Mouse (Mus musculus): ENCODE measurements around the gene Serpine1. TPM values are rescaled to one million over a fixed set of nuclear protein-coding genes. Genes with fewer than 3 reads are reported as not detected.

Serpine1 gene
- polyA plus RNA-seq, 1 experiment from 2014 or later, result 0.15 TPM

GRCm38 (mm10) chr5:137051125-137051524, 20.9 kb downstream of the Serpine1 start:
- Histone ChIP-seq H3K36me3 (ENCODE audit: control insufficient read depth, insufficient read depth) (no peaks in the 10 kb centered on the region), H3K27me3 (replicated peaks; ENCODE audit: control insufficient read depth, insufficient read depth, low read length) (no peaks in the 10 kb centered on the region), H3K9me3 (ENCODE audit: control insufficient read depth, low read length) (no peaks in the 10 kb centered on the region), H3K4me1 (replicated peaks; ENCODE audit: control insufficient read depth, insufficient read depth, low read length) (peaks cover 5% of the 10 kb centered on the region), H3K27ac (ENCODE audit: low read length) (no peak overlapping the region), H3K4me3 (replicated peaks; ENCODE audit: low read length) (no peak overlapping the region), H3K4me2 (ENCODE audit: low read length) (no peak overlapping the region), H3K9ac (replicated peaks; ENCODE audit: low read depth, low read length) (no peak overlapping the region)
- ATAC-seq, result no peak
- 64% methylated on average over 6 of the region's 6 CpGs for WGBS

GRCm38 (mm10) chr5:137046991-137047390, 25.1 kb downstream of the Serpine1 start:
- Histone ChIP-seq H3K9ac (replicated peaks; ENCODE audit: low read depth, low read length) (no peak overlapping the region), H3K36me3 (ENCODE audit: control insufficient read depth, insufficient read depth) (peaks cover 4% of the 10 kb centered on the region), H3K4me3 (replicated peaks; ENCODE audit: low read length) (no peak overlapping the region), H3K27me3 (replicated peaks; ENCODE audit: control insufficient read depth, insufficient read depth, low read length) (no peaks in the 10 kb centered on the region), H3K4me2 (ENCODE audit: low read length) (no peak overlapping the region), H3K4me1 (replicated peaks; ENCODE audit: control insufficient read depth, insufficient read depth, low read length) (peaks cover 13% of the 10 kb centered on the region), H3K9me3 (ENCODE audit: control insufficient read depth, low read length) (no peaks in the 10 kb centered on the region), H3K27ac (ENCODE audit: low read length) (no peak overlapping the region)
- ATAC-seq, result no peak

- peak; percentile 34 for ATAC-seq
- Histone ChIP-seq H3K36me3 (ENCODE audit: control insufficient read depth, insufficient read depth) (peaks cover 11% of the 10 kb centered on the region), H3K27ac (ENCODE audit: low read length) (peak overlapping the region; percentile 80)
These were observed 25.7 kb downstream of the Serpine1 start for GRCm38 (mm10) chr5:137046324-137046718.

DNA sequence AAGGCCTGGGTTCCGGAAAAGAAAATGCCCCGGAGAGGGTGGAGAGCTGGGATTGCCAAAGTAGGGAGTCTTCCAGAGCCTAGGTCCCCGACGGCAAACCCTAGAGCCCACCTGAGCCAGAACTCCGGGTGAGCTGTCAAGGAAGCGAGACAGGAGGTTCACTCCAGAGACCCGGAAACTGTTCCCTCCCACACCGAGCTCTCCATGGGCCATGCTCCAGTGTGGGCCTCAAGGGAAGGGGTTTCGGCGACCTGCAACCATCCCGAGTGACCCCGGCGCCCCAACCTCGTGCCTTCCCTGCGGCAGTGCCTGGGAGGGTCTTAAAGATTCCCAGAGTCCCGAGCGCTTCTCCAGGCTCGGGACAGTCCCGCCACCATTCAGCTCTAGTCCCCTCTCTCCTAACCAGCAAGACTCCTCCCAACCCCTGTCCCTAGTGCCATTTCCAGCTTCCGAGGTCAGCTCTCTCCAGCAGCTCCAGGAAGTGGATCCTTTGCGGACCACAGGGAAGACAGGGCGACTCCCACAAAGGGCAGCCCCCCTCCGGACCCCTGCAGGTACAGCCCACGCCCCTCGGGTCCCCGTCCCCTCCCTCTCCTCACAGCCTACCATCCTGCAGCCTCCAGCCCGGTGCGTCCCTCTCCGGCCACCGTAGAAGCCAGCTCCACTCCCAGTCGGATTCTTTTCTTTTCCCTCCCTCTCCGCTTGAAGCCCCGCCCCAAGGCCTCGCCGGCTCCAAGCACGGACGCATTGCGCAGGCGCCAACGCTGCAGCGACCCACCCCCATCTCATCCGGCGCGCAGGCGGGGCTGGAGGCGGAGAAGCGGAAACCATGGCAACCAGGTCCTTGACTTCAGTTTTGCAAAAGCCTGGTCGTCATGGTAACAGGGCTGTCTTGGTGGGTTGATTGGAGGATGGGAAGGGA, 26.4 kb downstream of the Serpine1 start, which contains the start of gene Ap1s1:
Ap1s1 (minus strand) TSS at position 734 of the 922 bp plus-strand sequence.
- ATAC-seq, result peak; percentile 93
- Histone ChIP-seq H3K27me3 (replicated peaks; ENCODE audit: control insufficient read depth, insufficient read depth, low read length) (no peaks in the 10 kb centered on the region), H3K27ac (ENCODE audit: low read length) (peak within 1 kb of the TSS; percentile 80), H3K36me3 (ENCODE audit: control insufficient read depth, insufficient read depth) (peaks cover 12% of the 10 kb centered on the region), H3K9me3 (ENCODE audit: control insufficient read depth, low read length) (no peaks in the 10 kb centered on the region), H3K4me1 (replicated peaks; ENCODE audit: control insufficient read depth, insufficient read depth, low read length) (peaks cover 13% of the 10 kb centered on the region), H3K4me3 (replicated peaks; ENCODE audit: low read length) (peak within 1 kb of the TSS; percentile 77), H3K9ac (replicated peaks; ENCODE audit: low read depth, low read length) (peak within 1 kb of the TSS; percentile 88), H3K4me2 (ENCODE audit: low read length) (peak within 1 kb of the TSS; percentile 81)
- WGBS, result under 1% methylated on average over 47 of the region's 48 CpGs

More at GRCm38 (mm10) chr5:137046324-137046718, 25.7 kb downstream of the Serpine1 start:
- Histone ChIP-seq H3K4me1 (replicated peaks; ENCODE audit: control insufficient read depth, insufficient read depth, low read length) (peaks cover 13% of the 10 kb centered on the region), H3K4me3 (replicated peaks; ENCODE audit: low read length) (peak overlapping the region; percentile 77), H3K27me3 (replicated peaks; ENCODE audit: control insufficient read depth, insufficient read depth, low read length) (no peaks in the 10 kb centered on the region), H3K9me3 (ENCODE audit: control insufficient read depth, low read length) (no peaks in the 10 kb centered on the region), H3K4me2 (ENCODE audit: low read length) (peak overlapping the region; percentile 81), H3K9ac (replicated peaks; ENCODE audit: low read depth, low read length) (peak overlapping the region; percentile 25; the same call in 1 of the 2 replicates)
- 23% methylated on average over 5 of the region's 5 CpGs for WGBS

DNA sequence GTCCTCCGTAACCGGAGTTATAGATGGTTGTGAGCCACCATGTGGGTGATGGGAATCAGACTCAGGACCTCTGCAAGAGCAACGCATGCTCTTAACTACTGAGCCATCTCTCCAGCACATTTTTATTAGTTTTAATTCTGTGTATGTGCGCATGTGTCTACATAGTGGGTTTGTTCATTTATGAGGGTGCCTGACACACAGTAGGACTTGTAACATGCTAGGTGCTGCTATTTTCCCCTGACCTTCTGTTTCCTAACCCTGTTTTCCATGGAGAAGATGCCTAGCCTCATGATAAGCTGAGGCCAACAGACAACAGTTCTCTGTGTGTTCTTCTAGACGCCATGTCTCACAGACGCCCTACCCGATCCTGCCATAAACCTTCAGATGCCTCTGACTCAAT, 28.1 kb downstream of the Serpine1 start:
- H3K27ac ChIP-seq (ENCODE audit: low read length), result no peak overlapping the region
- no peak overlapping the region for H3K9ac ChIP-seq (replicated peaks; ENCODE audit: low read depth, low read length)
- no peaks in the 10 kb centered on the region for H3K9me3 ChIP-seq (ENCODE audit: control insufficient read depth, low read length)
- H3K27me3 ChIP-seq (replicated peaks; ENCODE audit: control insufficient read depth, insufficient read depth, low read length), result no peaks in the 10 kb centered on the region
- H3K4me1 ChIP-seq (replicated peaks; ENCODE audit: control insufficient read depth, insufficient read depth, low read length), result peaks cover 13% of the 10 kb centered on the region
- no peak for ATAC-seq
- no peak overlapping the region for H3K4me2 ChIP-seq (ENCODE audit: low read length)
- WGBS, result 95% methylated on average over 7 of the region's 7 CpGs
- no peak overlapping the region for H3K4me3 ChIP-seq (replicated peaks; ENCODE audit: low read length)
- peaks cover 12% of the 10 kb centered on the region for H3K36me3 ChIP-seq (ENCODE audit: control insufficient read depth, insufficient read depth)

DNA sequence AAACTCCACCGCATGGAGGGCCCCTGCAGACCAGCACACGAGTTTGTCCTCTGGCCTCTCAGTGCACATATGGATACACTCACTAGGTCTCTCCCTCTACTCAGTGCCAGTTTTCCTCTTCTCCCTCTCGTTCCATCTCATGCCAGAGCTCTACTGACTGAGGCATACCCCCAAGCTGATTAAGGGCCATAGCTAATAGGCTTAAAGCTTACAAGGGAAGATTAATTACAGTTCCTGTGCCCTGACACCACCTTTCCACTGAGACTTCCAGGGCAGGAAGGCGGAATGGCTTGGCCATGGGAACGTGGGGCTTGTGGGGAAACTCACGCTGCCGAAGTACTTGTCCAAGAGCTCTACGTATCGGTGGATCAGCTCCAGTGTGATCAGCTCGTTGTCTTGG, 30.6 kb downstream of the Serpine1 start:
- H3K9me3 ChIP-seq (ENCODE audit: control insufficient read depth, low read length), result no peaks in the 10 kb centered on the region
- peaks cover 25% of the 10 kb centered on the region for H3K36me3 ChIP-seq (ENCODE audit: control insufficient read depth, insufficient read depth)
- no peak for ATAC-seq
- H3K4me2 ChIP-seq (ENCODE audit: low read length), result no peak overlapping the region
- no peaks in the 10 kb centered on the region for H3K27me3 ChIP-seq (replicated peaks; ENCODE audit: control insufficient read depth, insufficient read depth, low read length)
- no peak overlapping the region for H3K27ac ChIP-seq (ENCODE audit: low read length)
- WGBS, result 86% methylated on average over 10 of the region's 10 CpGs
- peaks cover 11% of the 10 kb centered on the region for H3K4me1 ChIP-seq (replicated peaks; ENCODE audit: control insufficient read depth, insufficient read depth, low read length)
- no peak overlapping the region for H3K9ac ChIP-seq (replicated peaks; ENCODE audit: low read depth, low read length)
- H3K4me3 ChIP-seq (replicated peaks; ENCODE audit: low read length), result no peak overlapping the region

GRCm38 (mm10) chr5:137039453-137039852, 32.6 kb downstream of the Serpine1 start:
- 90% methylated on average over 10 of the region's 10 CpGs for WGBS
- peaks cover 25% of the 10 kb centered on the region for H3K36me3 ChIP-seq (ENCODE audit: control insufficient read depth, insufficient read depth)
- no peak overlapping the region for H3K4me2 ChIP-seq (ENCODE audit: low read length)
- no peak overlapping the region for H3K27ac ChIP-seq (ENCODE audit: low read length)
- H3K9me3 ChIP-seq (ENCODE audit: control insufficient read depth, low read length), result no peaks in the 10 kb centered on the region
- H3K9ac ChIP-seq (replicated peaks; ENCODE audit: low read depth, low read length), result no peak overlapping the region
- no peak overlapping the region for H3K4me3 ChIP-seq (replicated peaks; ENCODE audit: low read length)
- H3K27me3 ChIP-seq (replicated peaks; ENCODE audit: control insufficient read depth, insufficient read depth, low read length), result no peaks in the 10 kb centered on the region
- no peaks in the 10 kb centered on the region for H3K4me1 ChIP-seq (replicated peaks; ENCODE audit: control insufficient read depth, insufficient read depth, low read length)
- no peak for ATAC-seq

- Histone ChIP-seq H3K27ac (ENCODE audit: low read length) (no peak overlapping the region), H3K4me2 (ENCODE audit: low read length) (no peak overlapping the region), H3K4me1 (replicated peaks; ENCODE audit: control insufficient read depth, insufficient read depth, low read length) (peaks cover 18% of the 10 kb centered on the region), H3K36me3 (ENCODE audit: control insufficient read depth, insufficient read depth) (peaks cover 13% of the 10 kb centered on the region), H3K4me3 (replicated peaks; ENCODE audit: low read length) (no peak overlapping the region), H3K27me3 (replicated peaks; ENCODE audit: control insufficient read depth, insufficient read depth, low read length) (peaks cover 6% of the 10 kb centered on the region), H3K9ac (replicated peaks; ENCODE audit: low read depth, low read length) (no peak overlapping the region), H3K9me3 (ENCODE audit: control insufficient read depth, low read length) (no peaks in the 10 kb centered on the region)
- WGBS, result 93% methylated on average over 13 of the region's 13 CpGs
- no peak for ATAC-seq
These were observed 35.9 kb downstream of the Serpine1 start for GRCm38 (mm10) chr5:137036211-137036610.

- Histone ChIP-seq H3K4me2 (ENCODE audit: low read length) (peak overlapping the region; percentile 100), H3K9me3 (ENCODE audit: control insufficient read depth, low read length) (no peaks in the 10 kb centered on the region), H3K4me3 (replicated peaks; ENCODE audit: low read length) (peak overlapping the region; percentile 61), H3K9ac (replicated peaks; ENCODE audit: low read depth, low read length) (peak overlapping the region; percentile 66), H3K36me3 (ENCODE audit: control insufficient read depth, insufficient read depth) (peaks cover 9% of the 10 kb centered on the region), H3K27me3 (replicated peaks; ENCODE audit: control insufficient read depth, insufficient read depth, low read length) (peaks cover 37% of the 10 kb centered on the region), H3K4me1 (replicated peaks; ENCODE audit: control insufficient read depth, insufficient read depth, low read length) (peaks cover 41% of the 10 kb centered on the region), H3K27ac (ENCODE audit: low read length) (peak overlapping the region; percentile 56)
- peak; percentile 76 for ATAC-seq
- under 1% methylated on average over 47 of the region's 49 CpGs for WGBS
These were observed 39.4 kb downstream of the Serpine1 start for GRCm38 (mm10) chr5:137032641-137033074.

All from forebrain, embryonic 16.5 days (tissue).